Mouse (Mus musculus): ENCODE data around the gene Med16. TPM values are rescaled to one million over a fixed set of nuclear protein-coding genes. Genes with fewer than 3 reads are reported as not detected.

The Med16 gene
- total and polyA plus RNA-seq, 2 experiments from 2014 or later, result 55.3 to 79.6 TPM

DNA sequence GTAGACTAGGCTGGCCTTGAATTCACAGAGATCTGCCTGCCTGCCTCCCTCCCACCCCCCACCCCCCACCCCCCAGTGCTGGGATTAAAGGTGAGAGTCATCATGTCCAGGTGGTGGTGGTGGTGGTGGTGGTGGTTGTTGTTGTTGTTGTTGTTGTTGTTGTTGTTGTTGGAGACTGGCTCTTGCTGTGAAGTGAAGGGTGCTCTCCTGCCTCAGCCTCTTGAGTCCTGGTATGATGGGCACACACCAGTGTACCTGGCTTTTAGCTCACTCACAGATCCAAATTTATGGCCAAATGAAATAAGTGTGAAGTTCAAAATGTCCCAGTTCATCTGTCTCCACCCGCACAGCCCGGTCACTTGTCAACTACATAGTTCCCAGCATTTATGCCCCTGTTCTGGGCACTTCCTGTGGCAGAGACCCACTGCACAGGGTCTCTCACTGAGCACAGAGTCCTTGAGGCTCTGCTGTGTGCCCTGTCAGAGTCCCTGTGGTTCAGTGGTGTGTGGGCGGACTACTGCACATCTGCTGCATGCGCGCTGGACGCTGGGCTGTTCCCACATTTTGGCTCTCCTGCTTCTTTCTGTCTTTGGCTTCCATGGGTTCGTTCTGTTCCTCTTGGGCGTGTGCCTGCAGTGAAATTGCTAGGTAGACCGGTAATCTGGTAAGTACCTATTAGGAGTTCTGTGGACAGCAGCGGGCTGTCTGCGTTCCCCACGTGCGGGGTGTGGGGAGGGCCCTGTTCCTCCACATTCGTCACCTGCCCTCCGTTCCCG is 26.3 kb upstream of the Med16 start:
- no peak for ATAC-seq (ENCODE audit: low FRiP score)
- Histone ChIP-seq H3K27ac (ENCODE audit: low read depth, low read length) (no peak overlapping the region), H3K27me3 (ENCODE audit: insufficient read depth, low read length) (no peaks in the 10 kb centered on the region), H3K9ac (replicated peaks; ENCODE audit: low read length, poor library complexity, severe bottlenecking) (no peak overlapping the region), H3K36me3 (ENCODE audit: insufficient read depth, low read length) (peaks cover 21% of the 10 kb centered on the region; the same call in 1 of the 2 replicates), H3K4me2 (ENCODE audit: low read depth, low read length, poor library complexity, severe bottlenecking) (no peak overlapping the region), H3K4me1 (ENCODE audit: insufficient read depth, low read length) (no peaks in the 10 kb centered on the region), H3K9me3 (ENCODE audit: low read length) (no peaks in the 10 kb centered on the region), H3K4me3 (ENCODE audit: low read depth, low read length) (no peak overlapping the region)
- TF ChIP-seq CTCF (IDR thresholded peaks at IDR 0.05), result no peak
- DNase-seq (ENCODE audit: low spot score), result no peak
- 86% methylated on average over 16 of the region's 16 CpGs for WGBS

DNA sequence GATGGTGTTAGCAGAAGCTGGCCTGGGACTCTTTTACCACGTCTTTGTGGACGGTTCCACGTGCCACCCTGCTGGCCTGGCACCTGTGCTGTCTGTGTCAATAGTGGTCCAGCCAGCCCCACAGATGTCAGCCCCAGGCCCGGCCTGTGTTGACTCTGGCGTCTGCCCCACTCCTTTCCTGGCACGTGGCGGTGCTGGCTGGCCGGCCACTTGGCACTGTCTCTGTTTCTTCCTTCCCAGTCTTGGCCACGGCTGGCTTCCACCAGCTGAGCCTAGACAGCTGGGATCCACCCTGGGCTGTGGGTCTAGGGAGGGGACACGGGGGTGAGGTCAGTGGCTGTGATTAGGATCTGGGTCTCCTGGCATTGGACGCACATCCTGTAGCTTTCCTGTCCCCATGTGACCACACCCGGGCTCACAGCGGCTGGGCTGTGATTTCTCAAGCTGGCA is 25.6 kb upstream of the Med16 start:
- H3K27me3 ChIP-seq (ENCODE audit: insufficient read depth, low read length), result no peaks in the 10 kb centered on the region
- DNase-seq (ENCODE audit: low spot score) (peak; percentile 86), ATAC-seq (ENCODE audit: low FRiP score) (peak; percentile 53)
- H3K4me2 ChIP-seq (ENCODE audit: low read depth, low read length, poor library complexity, severe bottlenecking), result no peak overlapping the region
- no peaks in the 10 kb centered on the region for H3K4me1 ChIP-seq (ENCODE audit: insufficient read depth, low read length)
- H3K9me3 ChIP-seq (ENCODE audit: low read length), result no peaks in the 10 kb centered on the region
- H3K36me3 ChIP-seq (ENCODE audit: insufficient read depth, low read length), result peaks cover 18% of the 10 kb centered on the region; the same call in 1 of the 2 replicates
- H3K4me3 ChIP-seq (ENCODE audit: low read depth, low read length), result no peak overlapping the region
- WGBS, result 50% methylated on average over 13 of the region's 13 CpGs
- H3K27ac ChIP-seq (ENCODE audit: low read depth, low read length), result no peak overlapping the region
- no peak for TF ChIP-seq CTCF (IDR thresholded peaks at IDR 0.05)
- no peak overlapping the region for H3K9ac ChIP-seq (replicated peaks; ENCODE audit: low read length, poor library complexity, severe bottlenecking)

DNA sequence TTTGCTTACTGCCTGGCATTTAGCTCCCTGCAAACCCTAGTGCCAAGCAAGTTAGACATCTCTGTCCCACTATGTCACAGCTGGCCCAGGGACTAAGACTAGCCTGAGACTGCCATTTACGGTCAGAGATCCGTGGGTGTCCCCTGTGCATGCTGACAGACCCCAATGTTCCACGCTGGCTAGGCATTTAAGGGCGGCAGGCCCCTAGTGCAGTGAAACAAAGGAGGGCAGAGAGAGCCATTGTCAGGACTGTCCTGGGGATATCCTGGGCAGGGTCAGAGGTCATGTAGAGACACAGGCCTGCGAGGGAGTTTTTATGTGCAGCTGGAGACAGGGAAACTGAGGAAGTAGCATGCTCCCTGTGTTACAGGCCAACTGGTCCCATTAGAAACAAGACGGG is 25.1 kb upstream of the Med16 start:
- TF ChIP-seq CTCF (IDR thresholded peaks at IDR 0.05), result no peak
- Histone ChIP-seq H3K36me3 (ENCODE audit: insufficient read depth, low read length) (peaks cover 17% of the 10 kb centered on the region; the same call in 1 of the 2 replicates), H3K4me3 (ENCODE audit: low read depth, low read length) (no peak overlapping the region), H3K9me3 (ENCODE audit: low read length) (no peaks in the 10 kb centered on the region), H3K27me3 (ENCODE audit: insufficient read depth, low read length) (no peaks in the 10 kb centered on the region), H3K4me2 (ENCODE audit: low read depth, low read length, poor library complexity, severe bottlenecking) (no peak overlapping the region), H3K27ac (ENCODE audit: low read depth, low read length) (no peak overlapping the region), H3K9ac (replicated peaks; ENCODE audit: low read length, poor library complexity, severe bottlenecking) (no peak overlapping the region), H3K4me1 (ENCODE audit: insufficient read depth, low read length) (no peaks in the 10 kb centered on the region; the same call in 1 of the 2 replicates)
- WGBS, result 29% methylated on average over 6 of the region's 6 CpGs
- DNase-seq (ENCODE audit: low spot score) (no peak), ATAC-seq (ENCODE audit: low FRiP score) (no peak)

DNA sequence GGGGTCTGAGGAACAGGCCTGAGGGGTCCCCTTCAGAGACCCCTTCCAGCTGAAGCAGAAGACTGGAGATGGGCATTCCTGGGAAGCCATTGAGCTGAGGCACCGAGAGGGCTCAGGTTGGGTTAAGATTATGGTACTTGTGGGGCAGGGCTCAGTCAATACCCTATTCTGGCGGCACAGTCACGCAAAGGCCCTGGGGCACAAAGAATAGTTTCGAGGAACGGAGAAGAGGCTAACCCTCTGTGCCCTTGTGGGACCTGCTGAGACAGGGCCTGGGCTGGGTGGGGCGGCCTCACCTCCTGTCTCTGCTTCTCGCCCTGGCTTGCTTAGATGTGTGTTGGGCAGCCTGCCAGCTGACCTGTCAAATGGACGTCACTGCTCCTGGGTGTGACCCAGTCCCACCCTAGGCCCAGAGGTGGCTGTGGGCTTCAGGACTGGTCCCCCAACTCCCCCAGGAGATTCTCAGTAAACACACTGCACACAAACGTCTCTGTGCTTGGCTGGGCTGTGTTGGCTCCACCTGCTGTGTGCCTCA is 24.5 kb upstream of the Med16 start:
- 64% methylated on average over 9 of the region's 9 CpGs for WGBS
- TF ChIP-seq CTCF (IDR thresholded peaks at IDR 0.05), result no peak
- no peak overlapping the region for H3K4me2 ChIP-seq (ENCODE audit: low read depth, low read length, poor library complexity, severe bottlenecking)
- H3K4me3 ChIP-seq (ENCODE audit: low read depth, low read length), result no peak overlapping the region
- peaks cover 17% of the 10 kb centered on the region; the same call in 1 of the 2 replicates for H3K36me3 ChIP-seq (ENCODE audit: insufficient read depth, low read length)
- DNase-seq (ENCODE audit: low spot score), result no peak
- no peak overlapping the region for H3K9ac ChIP-seq (replicated peaks; ENCODE audit: low read length, poor library complexity, severe bottlenecking)
- no peak overlapping the region for H3K27ac ChIP-seq (ENCODE audit: low read depth, low read length)
- no peaks in the 10 kb centered on the region for H3K27me3 ChIP-seq (ENCODE audit: insufficient read depth, low read length)
- ATAC-seq (ENCODE audit: low FRiP score), result no peak
- no peaks in the 10 kb centered on the region for H3K9me3 ChIP-seq (ENCODE audit: low read length)
- no peaks in the 10 kb centered on the region; the same call in 1 of the 2 replicates for H3K4me1 ChIP-seq (ENCODE audit: insufficient read depth, low read length)

DNA sequence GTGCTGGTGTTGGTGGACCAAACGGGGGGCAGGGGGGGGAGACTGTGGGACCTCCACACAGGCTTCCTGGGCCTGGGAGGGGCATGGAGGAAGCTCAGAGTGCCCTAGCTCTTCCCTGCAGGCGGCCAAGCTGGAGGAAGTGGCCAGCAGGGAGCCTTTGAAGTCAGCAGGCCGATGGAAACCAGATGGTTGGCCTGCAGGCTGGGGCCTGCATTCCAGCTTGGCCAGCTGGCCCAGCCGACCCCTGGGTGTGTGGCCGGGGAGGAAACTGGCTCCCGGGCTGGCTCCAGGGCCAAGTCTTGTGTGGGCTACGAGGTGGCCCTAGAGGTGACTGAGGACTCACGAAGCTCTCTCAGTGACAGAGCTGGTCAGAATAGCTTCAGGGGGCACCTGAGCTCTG is 24.0 kb upstream of the Med16 start:
- peaks cover 17% of the 10 kb centered on the region; the same call in 1 of the 2 replicates for H3K36me3 ChIP-seq (ENCODE audit: insufficient read depth, low read length)
- no peak overlapping the region for H3K4me3 ChIP-seq (ENCODE audit: low read depth, low read length)
- H3K4me2 ChIP-seq (ENCODE audit: low read depth, low read length, poor library complexity, severe bottlenecking), result no peak overlapping the region
- no peaks in the 10 kb centered on the region for H3K9me3 ChIP-seq (ENCODE audit: low read length)
- TF ChIP-seq CTCF (IDR thresholded peaks at IDR 0.05), result no peak
- no peak for ATAC-seq (ENCODE audit: low FRiP score)
- WGBS, result 30% methylated on average over 6 of the region's 8 CpGs
- H3K9ac ChIP-seq (replicated peaks; ENCODE audit: low read length, poor library complexity, severe bottlenecking), result no peak overlapping the region
- DNase-seq (ENCODE audit: low spot score), result peak; percentile 66
- H3K27me3 ChIP-seq (ENCODE audit: insufficient read depth, low read length), result no peaks in the 10 kb centered on the region
- H3K27ac ChIP-seq (ENCODE audit: low read depth, low read length), result no peak overlapping the region
- no peaks in the 10 kb centered on the region; the same call in 1 of the 2 replicates for H3K4me1 ChIP-seq (ENCODE audit: insufficient read depth, low read length)

DNA sequence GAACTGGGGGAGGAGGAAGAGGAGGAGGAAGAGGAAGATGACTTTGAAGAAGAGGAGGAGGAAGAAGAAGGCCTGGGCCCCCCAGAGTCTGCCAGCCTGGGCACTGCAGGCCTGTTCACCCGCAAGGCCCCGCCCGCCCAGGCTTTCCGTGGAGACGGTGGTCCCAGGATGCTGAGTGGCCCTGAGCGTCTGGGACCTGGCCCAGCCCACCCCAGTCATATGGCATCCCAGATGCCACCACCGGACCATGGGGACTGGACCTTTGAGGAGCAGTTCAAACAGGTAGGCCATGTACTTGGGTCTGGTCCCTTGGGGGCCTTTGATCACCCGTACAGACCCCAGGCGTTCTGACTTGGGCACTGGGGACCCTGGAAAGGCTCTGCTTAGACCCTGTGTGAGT is 23.1 kb upstream of the Med16 start:
- Histone ChIP-seq H3K27me3 (ENCODE audit: insufficient read depth, low read length) (no peaks in the 10 kb centered on the region), H3K36me3 (ENCODE audit: insufficient read depth, low read length) (peaks cover 14% of the 10 kb centered on the region; the same call in 1 of the 2 replicates), H3K9me3 (ENCODE audit: low read length) (no peaks in the 10 kb centered on the region), H3K4me1 (ENCODE audit: insufficient read depth, low read length) (no peaks in the 10 kb centered on the region; the same call in 1 of the 2 replicates), H3K4me2 (ENCODE audit: low read depth, low read length, poor library complexity, severe bottlenecking) (no peak overlapping the region), H3K27ac (ENCODE audit: low read depth, low read length) (no peak overlapping the region), H3K9ac (replicated peaks; ENCODE audit: low read length, poor library complexity, severe bottlenecking) (no peak overlapping the region), H3K4me3 (ENCODE audit: low read depth, low read length) (no peak overlapping the region)
- TF ChIP-seq CTCF (IDR thresholded peaks at IDR 0.05), result no peak
- DNase-seq (ENCODE audit: low spot score), result no peak
- no peak for ATAC-seq (ENCODE audit: low FRiP score)
- WGBS, result 86% methylated on average over 9 of the region's 9 CpGs
